Mouse (Mus musculus) left cerebral cortex, adult 9 months (tissue): ENCODE measurements at regions not wholly inside any gene's neighbourhood (a gene's known extent, or its start where the extent isn't known, plus 50 kb on each side); places are given as distances from the start of the nearest gene placed in this dataset.

ENCODE experiments used
- DNase-seq, 2 experiments: peaks; one replicate each; pipeline ENCODE4 v3.0.0; 2022; ENCODE audit warnings: low spot score in 2 of 2

GRCm38 (mm10) chr8:97052436-97052835 is 1164.1 kb upstream of the Got2 start:
- no peak for DNase-seq

GRCm38 (mm10) chr8:97039778-97040177 is 1151.4 kb upstream of the Got2 start:
- DNase-seq, result no peak

GRCm38 (mm10) chr8:97038854-97039253 is 1150.5 kb upstream of the Got2 start:
- DNase-seq, result no peak

GRCm38 (mm10) chr8:97032188-97032587 is 1143.8 kb upstream of the Got2 start:
- no peak for DNase-seq

GRCm38 (mm10) chr8:97015571-97015970 is 1127.2 kb upstream of the Got2 start:
- no peak for DNase-seq

GRCm38 (mm10) chr8:97004131-97004530 is 1115.8 kb upstream of the Got2 start:
- peak in 1 of 2 experiments; percentile 2 for DNase-seq

- no peak for DNase-seq
Measured at GRCm38 (mm10) chr8:96983103-96983502, 1094.8 kb upstream of the Got2 start.
